ENCODE assay signal across 8 mouse cellular contexts in the genomic region with DNA sequence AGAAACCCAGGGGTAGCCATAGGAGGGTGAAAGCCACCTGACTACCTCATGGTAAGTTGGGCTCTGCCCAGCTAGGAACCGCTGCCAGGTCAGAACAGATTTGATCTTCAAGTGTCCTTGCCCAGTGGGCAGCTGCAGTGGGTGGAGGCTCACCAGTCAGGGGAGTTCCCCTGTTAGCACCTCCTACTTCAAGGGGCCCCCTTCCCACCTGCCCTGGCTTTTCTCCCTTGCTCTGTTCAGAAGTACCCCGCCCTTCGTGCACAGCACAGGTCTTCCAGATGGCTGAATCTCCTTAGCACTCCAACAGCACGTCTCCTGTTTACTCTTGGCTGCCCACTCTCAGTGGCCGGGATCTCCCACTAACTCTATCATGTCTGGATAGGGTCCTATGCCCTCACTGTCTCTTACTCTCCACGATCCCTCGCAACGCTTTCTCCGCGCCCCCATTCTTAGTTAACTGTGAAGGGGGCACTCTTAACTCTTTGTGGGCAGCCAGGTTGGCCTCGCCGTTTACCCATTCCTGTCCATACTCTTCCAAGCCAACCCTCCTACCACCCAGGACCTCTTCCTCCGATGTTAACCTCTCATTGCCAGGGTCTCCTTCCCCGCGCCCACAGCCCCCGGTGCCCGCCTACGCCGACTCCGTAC. TPM values are rescaled to one million over a fixed set of nuclear protein-coding genes. Genes with fewer than 3 reads are reported as not detected.
A peak's percentile ranks its signal among the peaks of the same experiment; 100 is the strongest.
DNase-seq lines count a peak whose midpoint lies in the region; ATAC-seq and TF ChIP-seq lines count a peak whose summit lies in the region.

No protein-coding gene starts in this region.

- 1% methylated on average over 20 of the region's 20 CpGs for WGBS in bone marrow, adult 2 months
- WGBS in heart, embryonic 16.5 days: 2% methylated on average over 20 of the region's 20 CpGs
- 1% methylated on average over 20 of the region's 20 CpGs for WGBS in lung, embryonic 16.5 days

- peak; percentile 69 for ATAC-seq in heart, embryonic 16.5 days (replicated peaks; ENCODE audit: extremely low read depth, insufficient read depth, low FRiP score)
- peak; percentile 65 for ATAC-seq in lung, embryonic 16.5 days (ENCODE audit: low read depth)

- TF ChIP-seq POLR2A in ES-Bruce4 (IDR thresholded peaks at IDR 0.05; ENCODE audit: insufficient read depth, low read length): no peak
- no peak for TF ChIP-seq POLR2A in bone marrow, adult 2 months (IDR thresholded peaks at IDR 0.05; ENCODE audit: borderline replicate concordance, control insufficient read depth, low read depth, low read length)

- H3K4me3 ChIP-seq in ES-Bruce4 (ENCODE audit: low read depth, low read length): peak overlapping the region; percentile 79
- H3K4me3 ChIP-seq in bone marrow, adult 2 months (replicated peaks; ENCODE audit: control insufficient read depth, low read depth, low read length): peak overlapping the region; percentile 73
- peak overlapping the region; percentile 92 for H3K4me3 ChIP-seq in heart, embryonic 16.5 days (ENCODE audit: low read length)
- peak overlapping the region; percentile 70 for H3K4me3 ChIP-seq in lung, embryonic 16.5 days (ENCODE audit: low read length)

- no peak overlapping the region for H3K27ac ChIP-seq in ES-Bruce4 (ENCODE audit: insufficient read depth, low read length)
- H3K27ac ChIP-seq in bone marrow, adult 2 months (ENCODE audit: control insufficient read depth, insufficient read depth, low read depth, low read length, poor library complexity): peak overlapping the region; percentile 31
- H3K27ac ChIP-seq in heart, embryonic 16.5 days (ENCODE audit: low read length): peak overlapping the region; percentile 96
- H3K27ac ChIP-seq in lung, embryonic 16.5 days (ENCODE audit: low read length): peak overlapping the region; percentile 84

- TF ChIP-seq EP300 in ES-Bruce4 (IDR thresholded peaks at IDR 0.05; ENCODE audit: insufficient read depth, low read depth, low read length): no peak

- no peaks in the 10 kb centered on the region for H3K4me1 ChIP-seq in ES-Bruce4 (ENCODE audit: control insufficient read depth, insufficient read depth, low read length)
- peaks cover 1% of the 10 kb centered on the region; the same call in 1 of the 2 replicates for H3K4me1 ChIP-seq in bone marrow, adult 2 months (ENCODE audit: control insufficient read depth, insufficient read depth, low read length)
- peaks cover 13% of the 10 kb centered on the region for H3K4me1 ChIP-seq in heart, embryonic 16.5 days (ENCODE audit: control insufficient read depth, insufficient read depth, low read length)
- H3K4me1 ChIP-seq in lung, embryonic 16.5 days (replicated peaks; ENCODE audit: control insufficient read depth, insufficient read depth, low read length): peaks cover 14% of the 10 kb centered on the region

- H3K9ac ChIP-seq in ES-Bruce4 (ENCODE audit: low read depth, poor library complexity, severe bottlenecking): peak overlapping the region; percentile 54
- H3K9ac ChIP-seq in heart, embryonic 16.5 days (ENCODE audit: low read length): peak overlapping the region; percentile 95
- peak overlapping the region; percentile 83 for H3K9ac ChIP-seq in lung, embryonic 16.5 days (ENCODE audit: low read length)

- peak; percentile 40 for DNase-seq in fat pad, adult 2 months (ENCODE audit: extremely low read depth, low read depth, low spot score)
- peak; percentile 92 for DNase-seq in kidney, postnatal 14 days
- peak; percentile 69 for DNase-seq in ovary, adult 18-20 months (ENCODE audit: low spot score)
- peak; percentile 26 to 42 for DNase-seq in thymus, postnatal 36 days

- no peaks in the 10 kb centered on the region for H3K9me3 ChIP-seq in ES-Bruce4 (replicated peaks; ENCODE audit: control insufficient read depth, insufficient read depth, low read length, poor library complexity, severe bottlenecking)
- no peaks in the 10 kb centered on the region for H3K9me3 ChIP-seq in heart, embryonic 16.5 days (replicated peaks; ENCODE audit: control insufficient read depth, low read length)
- no peaks in the 10 kb centered on the region for H3K9me3 ChIP-seq in lung, embryonic 16.5 days (ENCODE audit: control insufficient read depth, low read length)

- no peaks in the 10 kb centered on the region for H3K27me3 ChIP-seq in ES-Bruce4 (ENCODE audit: control insufficient read depth, insufficient read depth, low read length, poor library complexity, severe bottlenecking)
- H3K27me3 ChIP-seq in heart, embryonic 16.5 days (ENCODE audit: control insufficient read depth, insufficient read depth, low read length): no peaks in the 10 kb centered on the region
- H3K27me3 ChIP-seq in lung, embryonic 16.5 days (ENCODE audit: control insufficient read depth, insufficient read depth, low read depth, low read length): no peaks in the 10 kb centered on the region

- H3K4me2 ChIP-seq in heart, embryonic 16.5 days (ENCODE audit: low read depth, low read length): peak overlapping the region; percentile 80
- peak overlapping the region; percentile 57 for H3K4me2 ChIP-seq in lung, embryonic 16.5 days (ENCODE audit: low read depth, low read length)

- no peak for TF ChIP-seq CTCF in ES-Bruce4 (IDR thresholded peaks at IDR 0.05; ENCODE audit: low read depth, low read length)
- no peak for TF ChIP-seq CTCF in bone marrow, adult 2 months (IDR thresholded peaks at IDR 0.05; ENCODE audit: control insufficient read depth, insufficient read depth, low read length)

- H3K36me3 ChIP-seq in ES-Bruce4 (ENCODE audit: control insufficient read depth, insufficient read depth, low read length, poor library complexity, severe bottlenecking): no peaks in the 10 kb centered on the region
- peaks cover 17% of the 10 kb centered on the region for H3K36me3 ChIP-seq in heart, embryonic 16.5 days (ENCODE audit: control insufficient read depth, insufficient read depth)
- peaks cover 10% of the 10 kb centered on the region; the same call in 1 of the 2 replicates for H3K36me3 ChIP-seq in lung, embryonic 16.5 days (ENCODE audit: control insufficient read depth, insufficient read depth, low read length)

RNA-seq across cellular contexts. Expression of a gene that starts 0.5 kb away (rescaled TPM):
- 9.4 and 9.5 TPM in 2 replicates for polyA plus RNA-seq in ES-Bruce4 (2011; ENCODE audit: insufficient read depth, insufficient read length, low read depth, missing spikeins)
- 3.2 and 8.1 TPM in 2 replicates for polyA plus RNA-seq in bone marrow, adult 2 months (2011; ENCODE audit: insufficient read depth, insufficient read length, low replicate concordance, missing spikeins)
- 141 and 148 TPM in 2 replicates for polyA plus RNA-seq in heart, embryonic 16.5 days (2015; fragmentation: Nextera tagmentation; extraction: Ambion mirVana)
- polyA plus RNA-seq in lung, embryonic 16.5 days (2015; fragmentation: Nextera tagmentation; extraction: Ambion mirVana): 37.3 and 43.3 TPM in 2 replicates

RNA-seq across cellular contexts. Expression of a gene that starts 30.9 kb away (rescaled TPM):
- 0.30 and 0.79 TPM in 2 replicates for polyA plus RNA-seq in ES-Bruce4 (2011; ENCODE audit: insufficient read depth, insufficient read length, low read depth, missing spikeins)
- polyA plus RNA-seq in bone marrow, adult 2 months (2011; ENCODE audit: insufficient read depth, insufficient read length, low replicate concordance, missing spikeins): 54.0 and 80.3 TPM in 2 replicates
- 8.6 and 9.0 TPM in 2 replicates for polyA plus RNA-seq in heart, embryonic 16.5 days (2015; fragmentation: Nextera tagmentation; extraction: Ambion mirVana)
- polyA plus RNA-seq in lung, embryonic 16.5 days (2015; fragmentation: Nextera tagmentation; extraction: Ambion mirVana): 13.4 and 14.0 TPM in 2 replicates

RNA-seq across cellular contexts. Expression of a gene that starts 36.0 kb away (rescaled TPM):
- 86.4 and 92.1 TPM in 2 replicates for polyA plus RNA-seq in ES-Bruce4 (2011; ENCODE audit: insufficient read depth, insufficient read length, low read depth, missing spikeins)
- polyA plus RNA-seq in bone marrow, adult 2 months (2011; ENCODE audit: insufficient read depth, insufficient read length, low replicate concordance, missing spikeins): 0.27 and 2.1 TPM in 2 replicates
- polyA plus RNA-seq in heart, embryonic 16.5 days (2015; fragmentation: Nextera tagmentation; extraction: Ambion mirVana): 9.6 and 11.5 TPM in 2 replicates
- 23.3 and 25.8 TPM in 2 replicates for polyA plus RNA-seq in lung, embryonic 16.5 days (2015; fragmentation: Nextera tagmentation; extraction: Ambion mirVana)

RNA-seq across cellular contexts. Expression of a gene that starts 49.8 kb away (rescaled TPM):
- polyA plus RNA-seq in ES-Bruce4 (2011; ENCODE audit: insufficient read depth, insufficient read length, low read depth, missing spikeins): 20.3 and 21.0 TPM in 2 replicates
- 68.1 and 73.2 TPM in 2 replicates for polyA plus RNA-seq in bone marrow, adult 2 months (2011; ENCODE audit: insufficient read depth, insufficient read length, low replicate concordance, missing spikeins)
- polyA plus RNA-seq in heart, embryonic 16.5 days (2015; fragmentation: Nextera tagmentation; extraction: Ambion mirVana): 5.8 and 6.4 TPM in 2 replicates
- 8.2 and 8.3 TPM in 2 replicates for polyA plus RNA-seq in lung, embryonic 16.5 days (2015; fragmentation: Nextera tagmentation; extraction: Ambion mirVana)

Comparison
In these comparisons a context has a peak if more than half of its experiments do, and no peak if none do; other contexts are left out.
1. DNase-seq: peak in every context shown above with its lines; median percentile 92 in kidney, postnatal 14 days; 69 in ovary, adult 18-20 months; 40 in fat pad, adult 2 months; 34 in thymus, postnatal 36 days.